Mouse (Mus musculus) heart, adult 18-20 months (tissue): ENCODE measurements around the gene Rtkn. TPM values are rescaled to one million over a fixed set of nuclear protein-coding genes. Genes with fewer than 3 reads are reported as not detected.

ENCODE experiments used
- DNase-seq, 2 experiments: peaks; one replicate each; pipeline ENCODE4 v3.0.0; 2021 to 2022; ENCODE audit warnings: mixed read lengths in 1 of 2
- total RNA-seq, 2 experiments: library from RNA; stranded (reverse); gene quantifications; 2 replicates each; pipeline ENCODE4 v1.2.3; 2021

Rtkn gene
- total RNA-seq, 2 experiments from 2014 or later = 3.5 to 5.9 TPM

- DNase-seq = no peak
Measured at GRCm38 (mm10) chr6:83116373-83117164, 18.7 kb upstream of the Rtkn start.

GRCm38 (mm10) chr6:83117165-83117438, 18.2 kb upstream of the Rtkn start:
- no peak for DNase-seq

GRCm38 (mm10) chr6:83117616-83118015, 17.6 kb upstream of the Rtkn start:
- no peak for DNase-seq

- DNase-seq = no peak
Measured at GRCm38 (mm10) chr6:83118369-83118768, 16.9 kb upstream of the Rtkn start.

- peak in 1 of 2 experiments; percentile 2 for DNase-seq
Measured at GRCm38 (mm10) chr6:83118825-83119733, 16.2 kb upstream of the Rtkn start.

GRCm38 (mm10) chr6:83119734-83120051, 15.6 kb upstream of the Rtkn start:
- DNase-seq = no peak

GRCm38 (mm10) chr6:83120930-83121862, 14.1 kb upstream of the Rtkn start, which contains the start of gene Wbp1:
Wbp1 (minus strand) TSS chr6:83121559.
- peak; percentile 96 to 99 for DNase-seq

GRCm38 (mm10) chr6:83121863-83122710, 13.2 kb upstream of the Rtkn start:
- DNase-seq = no peak

GRCm38 (mm10) chr6:83122961-83123360, 12.3 kb upstream of the Rtkn start:
- DNase-seq = no peak

- peak; percentile 94 to 95 for DNase-seq
Measured at GRCm38 (mm10) chr6:83124851-83125312, 10.4 kb upstream of the Rtkn start.

GRCm38 (mm10) chr6:83125331-83125730, 9.9 kb upstream of the Rtkn start, which contains the start of gene Ino80b:
Ino80b (minus strand) TSS chr6:83125431.
- no peak for DNase-seq

- DNase-seq = no peak
Measured at GRCm38 (mm10) chr6:83127419-83127818, 7.8 kb upstream of the Rtkn start.

- DNase-seq = no peak
Measured at GRCm38 (mm10) chr6:83131469-83132034, 3.7 kb upstream of the Rtkn start.

GRCm38 (mm10) chr6:83132176-83132919, 2.9 kb upstream of the Rtkn start:
- no peak for DNase-seq

GRCm38 (mm10) chr6:83134226-83134625, 1.0 kb upstream of the Rtkn start:
- DNase-seq = no peak

- DNase-seq = peak; percentile 42 to 59
Measured at GRCm38 (mm10) chr6:83135571-83136161, 403 bp downstream of the Rtkn start.

GRCm38 (mm10) chr6:83136291-83136880, 1.1 kb downstream of the Rtkn start:
- no peak for DNase-seq

GRCm38 (mm10) chr6:83136881-83137575, 1.8 kb downstream of the Rtkn start:
- peak; percentile 81 to 82 for DNase-seq

- peak; percentile 94 for DNase-seq
Measured at GRCm38 (mm10) chr6:83137576-83137950, 2.3 kb downstream of the Rtkn start.
